Mouse (Mus musculus): ENCODE data around the gene Gm20388.

- TF ChIP-seq GATA1 (IDR thresholded peaks at IDR 0.05; ENCODE audit: low read length): no peak
- TF ChIP-seq TAL1 (IDR thresholded peaks at IDR 0.05; ENCODE audit: low read length): no peak
These were observed 935.4 kb downstream of the Gm20388 start for GRCm38 (mm10) chr8:120846018-120846417.

Data from erythroblast, embryonic 14.5 days (primary cell).